Mouse (Mus musculus) erythroblast, adult 5-6 weeks (primary cell): ENCODE data around the gene Ppp1r27. TPM values are rescaled to one million over a fixed set of nuclear protein-coding genes. Genes with fewer than 3 reads are reported as not detected.
A peak's percentile ranks its signal among the peaks of the same experiment; 100 is the strongest.

Experiments
- ATAC-seq: replicated peaks from 2 replicates; pipeline ENCODE4 v1.8.0; 2016; ENCODE audit warnings: moderate number of reproducible peaks, mild to moderate bottlenecking, moderate TSS enrichment, inconsistent platforms; ENCODE audit not compliant: poor library complexity, low FRiP score, severe bottlenecking
- total RNA-seq, 2 experiments: library from RNA; stranded (forward) in 1 of 2; stranded (reverse) in 1 of 2; fragments of 150-400 nt in 1 of 2; fragments of 200-764, 138-1000 nt in 1 of 2; gene quantifications; 2 replicates each; pipeline versions ENCODE4 v1.2.3 to v1.2.4; 2015 to 2017; ENCODE audit warnings: low replicate concordance in 2 of 2

Gene Ppp1r27
- total RNA-seq, 2 experiments from 2014 or later: not detected

GRCm38 (mm10) chr11:120549168-120549945 lies 1.6 kb downstream of the Ppp1r27 start, which contains the start of gene Mcrip1:
TSS of gene Mcrip1 (minus strand) at chr11:120549727.
- ATAC-seq: peak; percentile 87

DNA sequence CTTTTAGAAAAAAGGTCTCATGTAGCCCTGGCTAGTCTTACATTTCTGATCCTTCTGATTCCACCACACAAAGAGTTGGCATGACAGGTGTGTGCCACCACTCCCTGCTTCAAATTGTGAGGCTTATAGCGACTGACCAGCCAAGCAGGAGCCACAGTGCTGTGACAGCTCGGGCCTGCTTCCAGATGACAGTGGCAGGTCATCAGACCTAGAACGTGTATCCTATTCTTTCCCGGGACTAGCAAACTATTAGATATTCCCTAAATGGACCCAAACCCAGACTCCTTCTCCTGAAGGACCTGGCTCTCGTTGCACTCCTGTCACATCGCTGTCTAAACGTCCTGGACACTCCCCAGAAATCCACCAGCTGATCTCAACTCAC lies 2.2 kb downstream of the Ppp1r27 start:
- ATAC-seq: peak; percentile 36

- ATAC-seq: no peak
Observed at GRCm38 (mm10) chr11:120548214-120548613, 2.7 kb downstream of the Ppp1r27 start.

DNA sequence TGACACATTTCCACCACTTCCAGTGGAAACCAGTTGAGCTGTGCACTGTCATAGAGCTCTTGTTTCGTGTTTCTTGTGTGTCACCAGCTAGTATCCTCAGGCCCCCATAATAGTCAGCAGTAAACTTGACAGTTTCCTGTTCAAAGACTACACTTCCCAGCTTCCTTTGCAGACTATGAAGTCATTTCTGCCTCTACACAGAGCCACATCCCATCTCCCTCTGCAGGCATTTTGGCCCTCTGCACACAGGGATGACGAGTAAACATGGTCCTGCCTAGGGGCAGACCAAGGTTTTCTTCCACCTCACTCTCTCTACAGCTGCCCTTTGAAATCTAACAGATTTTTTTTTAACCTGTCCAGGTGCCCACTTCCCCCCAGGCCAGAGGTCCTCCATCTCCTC lies 3.5 kb downstream of the Ppp1r27 start:
- ATAC-seq: no peak

GRCm38 (mm10) chr11:120545964-120546363 lies 5.0 kb downstream of the Ppp1r27 start:
- no peak for ATAC-seq

GRCm38 (mm10) chr11:120542376-120542775 lies 8.6 kb downstream of the Ppp1r27 start:
- ATAC-seq: no peak

DNA sequence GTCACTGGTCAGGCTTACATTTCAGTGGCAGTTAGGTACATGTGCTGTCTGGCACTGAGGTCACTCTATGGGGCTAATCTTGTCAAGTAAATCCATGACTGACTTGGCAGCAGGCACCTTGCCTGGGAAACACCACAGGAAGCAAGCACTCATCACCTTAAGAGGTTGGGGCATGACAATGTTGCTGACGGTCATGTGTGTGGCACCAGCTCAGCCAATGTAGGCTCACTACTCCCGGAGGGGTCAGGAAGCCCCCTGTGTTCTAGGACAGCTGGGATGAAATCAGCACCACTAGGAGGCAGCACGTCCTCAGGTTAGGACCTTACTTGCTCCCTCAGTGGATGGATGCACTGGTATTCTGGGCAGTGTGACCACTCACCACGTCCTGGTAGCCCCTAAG lies 9.0 kb downstream of the Ppp1r27 start:
- ATAC-seq: no peak

- no peak for ATAC-seq
Observed at GRCm38 (mm10) chr11:120539285-120540014, 11.5 kb downstream of the Ppp1r27 start.

DNA sequence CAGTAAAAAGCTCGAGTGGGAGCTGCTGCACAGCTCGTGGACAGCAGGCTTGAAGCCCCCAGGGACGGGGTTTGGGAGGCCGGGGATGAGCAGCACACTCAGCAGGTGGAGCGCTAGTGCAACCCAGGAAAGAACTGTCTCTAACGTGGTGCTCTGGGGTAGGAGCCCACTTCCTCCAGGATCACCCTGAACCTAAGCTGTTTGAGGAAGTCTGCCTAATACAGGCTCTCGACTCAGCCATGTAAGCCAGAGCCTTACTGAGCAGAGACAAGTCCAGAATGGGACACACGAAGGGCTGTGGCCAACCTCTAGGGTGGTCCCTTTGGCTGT lies 12.0 kb downstream of the Ppp1r27 start:
- ATAC-seq: no peak

DNA sequence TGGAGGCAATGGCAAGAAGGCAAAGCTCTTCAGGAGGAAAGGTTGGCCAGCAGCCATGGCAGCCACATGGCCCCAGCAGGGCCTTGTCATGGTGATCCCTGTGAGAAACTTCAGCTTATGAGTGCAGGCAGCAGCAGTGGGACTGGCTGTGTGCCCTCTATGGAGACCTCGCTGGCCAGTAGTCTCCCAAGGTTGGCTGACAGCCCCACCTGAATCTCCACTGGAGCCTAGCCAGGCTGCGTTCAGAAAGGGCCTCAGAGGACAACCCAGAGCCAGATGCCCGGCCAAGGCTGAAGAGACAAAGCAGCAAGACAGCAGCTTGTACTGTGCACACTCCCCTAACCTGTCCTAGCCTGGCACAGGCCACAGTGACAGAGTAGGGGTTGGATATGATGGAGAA lies 12.4 kb downstream of the Ppp1r27 start:
- ATAC-seq: no peak

- ATAC-seq: no peak
Observed at GRCm38 (mm10) chr11:120535804-120536203, 15.1 kb downstream of the Ppp1r27 start.

DNA sequence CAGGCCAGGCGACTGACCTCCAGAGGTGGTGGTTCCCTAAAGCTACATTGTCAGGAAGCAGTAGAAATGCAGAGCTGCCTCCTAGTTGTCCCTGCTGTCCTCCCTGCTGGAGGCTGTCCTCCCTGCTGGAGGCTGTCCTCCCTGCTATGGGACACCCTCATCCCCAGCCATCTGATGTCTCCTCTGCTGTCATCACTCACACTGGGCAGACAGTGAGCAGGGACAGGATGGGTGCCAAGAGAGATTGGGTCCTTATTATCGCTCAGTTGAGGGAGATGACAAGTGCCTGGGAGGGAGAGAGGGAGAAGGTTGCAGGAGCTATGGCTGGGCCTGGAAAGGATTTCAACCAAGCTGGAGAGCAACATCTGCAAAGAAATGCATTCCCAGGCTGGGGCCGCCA lies 15.8 kb downstream of the Ppp1r27 start:
- ATAC-seq: no peak

- no peak for ATAC-seq
Observed at GRCm38 (mm10) chr11:120534093-120534492, 16.8 kb downstream of the Ppp1r27 start.

DNA sequence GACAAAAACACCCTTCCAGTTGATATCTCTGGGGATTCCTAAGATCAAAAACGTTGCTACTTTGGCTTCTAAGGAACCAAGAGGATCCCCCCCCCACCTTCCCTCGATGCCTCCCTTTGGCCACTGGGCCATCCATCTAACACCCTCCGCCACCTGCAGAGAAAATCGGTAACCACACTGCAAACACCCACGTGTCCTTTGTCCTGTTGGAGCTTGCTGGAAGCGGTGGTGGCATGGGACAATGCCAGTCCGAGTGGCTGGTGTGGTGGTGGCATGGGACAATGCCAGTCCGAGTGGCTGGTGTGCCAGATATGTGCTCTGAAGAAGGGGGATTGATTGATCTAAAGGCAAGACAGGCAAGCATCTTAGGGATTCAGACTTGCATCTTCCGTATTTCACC lies 19.3 kb downstream of the Ppp1r27 start:
- ATAC-seq: no peak

- ATAC-seq: no peak
Observed at GRCm38 (mm10) chr11:120530085-120530964, 20.6 kb downstream of the Ppp1r27 start, which contains the start of gene Gcgr. TSS of gene Gcgr (plus strand) at chr11:120530699.

DNA sequence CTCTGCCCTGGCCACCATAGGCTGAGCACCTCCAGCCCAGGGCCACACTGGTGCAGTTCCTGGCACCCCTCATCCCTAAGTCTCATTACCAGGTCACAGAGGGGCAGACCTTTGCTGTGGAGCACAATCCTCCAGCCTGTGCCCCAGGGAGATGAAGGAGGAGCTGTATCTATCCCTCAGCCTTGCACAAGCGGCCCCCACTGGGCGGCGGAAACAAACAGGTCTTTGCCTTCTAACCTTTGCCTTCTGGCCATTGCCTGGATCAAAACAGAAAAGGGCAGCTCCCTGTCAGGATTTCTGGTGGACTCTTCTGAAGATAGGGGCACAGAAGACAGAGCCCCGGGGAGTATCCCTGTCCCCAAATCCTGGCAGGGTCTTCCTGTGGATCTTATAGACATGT lies 22.0 kb downstream of the Ppp1r27 start:
- no peak for ATAC-seq

DNA sequence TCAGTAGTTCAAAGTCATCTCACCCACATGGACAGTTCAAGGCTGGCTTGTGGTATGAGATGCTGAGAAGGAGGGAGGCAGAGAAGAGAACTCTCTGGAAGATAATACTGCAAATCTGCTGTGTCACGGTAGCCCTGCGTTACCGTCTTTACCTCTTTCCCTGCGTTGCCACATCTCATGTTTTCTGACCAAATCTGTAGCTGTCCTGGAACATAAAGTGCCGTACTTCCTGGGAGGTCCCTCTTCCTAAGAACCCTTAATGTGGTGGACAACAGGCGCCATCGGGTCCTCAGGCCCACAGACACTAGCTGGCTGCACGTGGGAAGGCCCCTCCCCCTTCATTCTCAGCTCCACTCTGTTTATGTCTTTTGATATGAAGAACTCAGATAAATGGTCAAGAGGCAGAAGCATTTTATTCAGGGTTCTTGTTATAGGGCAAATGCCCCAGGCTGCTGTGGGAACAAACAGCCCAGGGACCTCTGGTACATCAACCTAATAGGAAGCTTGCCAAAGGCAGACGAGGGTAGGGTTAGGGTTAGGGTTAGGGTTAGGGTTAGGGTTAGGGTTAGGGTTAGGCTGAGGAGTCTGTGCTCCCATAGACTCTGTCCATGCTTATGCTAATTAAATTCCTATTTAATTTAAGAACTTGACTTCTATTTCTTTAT lies 23.1 kb downstream of the Ppp1r27 start:
- no peak for ATAC-seq

DNA sequence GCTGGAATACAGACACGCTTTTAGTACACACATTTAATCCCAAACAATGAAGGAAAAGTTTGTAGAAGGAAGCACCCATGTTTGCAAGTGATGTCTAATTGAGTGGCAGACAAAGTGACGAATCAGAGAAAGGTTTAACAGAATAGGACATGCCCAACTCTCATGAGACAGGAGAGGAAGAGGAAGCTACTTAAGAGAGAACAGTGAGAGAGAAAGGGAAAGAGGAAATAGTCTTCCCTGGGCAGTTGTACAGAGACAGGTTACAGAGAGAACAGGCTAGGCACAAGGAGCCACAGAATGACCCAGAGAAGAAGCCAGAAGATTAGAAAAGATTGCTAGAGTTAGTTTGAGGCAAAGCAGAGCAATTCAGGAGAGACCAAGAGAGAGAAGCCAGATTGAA lies 25.0 kb downstream of the Ppp1r27 start:
- no peak for ATAC-seq

- no peak for ATAC-seq
Observed at GRCm38 (mm10) chr11:120522581-120522980, 28.4 kb downstream of the Ppp1r27 start.
